Mouse (Mus musculus) kidney, adult 11 months (tissue): Measurements from ENCODE around the gene Naaladl2.

Experiments
- DNase-seq: peaks from one replicate; pipeline ENCODE4 v3.0.0; 2022

Gene Naaladl2

DNA sequence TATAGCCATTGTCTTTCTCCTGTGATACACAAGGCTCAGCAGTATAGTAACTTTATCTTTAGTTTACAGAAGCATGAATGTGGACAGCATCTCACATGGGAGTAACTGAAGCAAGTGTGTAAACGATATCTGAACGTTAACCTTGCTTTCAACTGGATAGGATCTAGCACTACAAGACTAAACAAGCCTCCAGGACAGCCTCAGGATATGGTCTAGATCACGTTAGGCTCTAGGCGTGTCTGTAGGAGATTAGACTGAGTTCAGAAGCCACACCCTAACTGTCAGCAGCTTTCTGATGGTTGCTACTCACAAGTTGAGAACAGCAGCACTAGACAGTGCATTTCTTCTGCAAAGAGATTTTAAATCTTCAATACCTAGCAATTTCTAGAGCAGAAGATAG is 1216.0 kb downstream of the Naaladl2 start:
- no peak for DNase-seq

DNA sequence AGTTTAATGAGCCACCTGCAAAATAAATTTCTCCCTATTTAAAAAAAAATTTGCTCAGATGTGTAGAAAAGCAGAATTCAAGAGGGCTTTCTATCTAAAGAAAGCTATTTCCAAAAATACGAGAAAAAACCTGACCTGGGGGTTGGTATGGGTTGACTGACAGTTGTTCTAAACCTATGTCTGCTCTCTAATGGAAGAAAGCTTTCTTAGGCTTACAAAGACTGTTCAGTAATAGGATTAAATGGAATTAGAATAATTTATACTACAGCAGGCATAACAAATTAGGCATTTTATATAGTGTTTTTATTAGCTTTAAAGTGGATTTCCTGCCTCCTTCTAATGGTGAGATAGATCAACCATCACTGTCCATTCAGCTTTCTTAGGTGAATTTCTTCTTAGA is 1236.4 kb downstream of the Naaladl2 start:
- no peak for DNase-seq

DNA sequence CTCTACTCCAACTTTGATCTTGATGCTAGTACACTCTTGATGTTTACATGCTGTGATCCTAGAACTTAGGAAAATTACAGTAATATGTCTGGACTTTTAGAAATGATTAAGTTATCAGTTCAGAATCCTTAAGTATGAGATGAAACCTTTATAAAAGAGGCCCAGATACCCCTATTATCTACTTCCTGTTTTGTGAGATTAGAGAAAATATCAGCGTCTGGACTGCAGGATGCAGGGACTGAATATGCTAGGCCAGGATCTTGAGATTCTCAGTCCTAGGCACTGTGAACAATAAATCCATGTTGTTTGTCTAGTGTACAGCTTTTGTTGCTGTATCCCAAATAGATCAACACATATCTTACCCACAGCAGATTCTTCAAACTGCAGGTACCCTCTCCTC is 1278.4 kb downstream of the Naaladl2 start:
- no peak for DNase-seq

DNA sequence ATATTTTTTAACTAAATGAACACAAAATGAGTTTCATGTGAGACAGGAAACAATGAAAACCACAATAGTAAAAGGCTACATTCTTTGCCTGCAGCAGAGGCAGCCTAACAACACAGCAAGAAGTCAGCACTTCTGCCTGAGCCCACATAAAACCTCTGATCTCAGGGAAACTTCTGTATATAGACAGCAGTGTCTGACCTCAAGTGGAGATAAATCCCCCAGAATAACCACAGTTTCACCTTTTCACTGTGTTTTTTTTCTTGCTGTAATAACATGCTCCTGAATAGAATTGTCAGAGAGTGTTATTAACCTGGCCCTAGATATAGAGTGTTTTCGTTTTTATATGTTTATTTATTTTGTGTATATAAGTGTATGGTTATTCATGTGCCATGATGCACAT is 1286.8 kb downstream of the Naaladl2 start:
- DNase-seq = no peak

DNA sequence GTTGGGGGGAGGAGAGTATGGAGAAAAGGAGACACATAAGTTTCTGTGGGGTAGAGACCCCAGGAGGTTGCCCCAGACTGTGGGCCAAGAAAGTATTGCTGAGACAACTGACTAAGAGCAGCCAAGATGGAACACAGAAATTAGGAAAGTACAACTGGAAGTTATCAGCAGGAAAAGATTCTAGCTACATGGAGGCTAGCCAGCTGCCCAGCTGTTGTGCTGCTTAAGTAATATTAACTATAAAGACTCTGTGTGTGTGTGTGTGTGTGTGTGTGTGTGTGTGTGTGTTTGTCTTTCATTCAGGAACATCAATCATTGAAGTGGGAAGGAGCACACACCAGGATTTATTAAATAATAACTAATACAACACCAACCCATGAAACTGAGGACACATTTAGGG is 1326.5 kb downstream of the Naaladl2 start:
- no peak for DNase-seq

DNA sequence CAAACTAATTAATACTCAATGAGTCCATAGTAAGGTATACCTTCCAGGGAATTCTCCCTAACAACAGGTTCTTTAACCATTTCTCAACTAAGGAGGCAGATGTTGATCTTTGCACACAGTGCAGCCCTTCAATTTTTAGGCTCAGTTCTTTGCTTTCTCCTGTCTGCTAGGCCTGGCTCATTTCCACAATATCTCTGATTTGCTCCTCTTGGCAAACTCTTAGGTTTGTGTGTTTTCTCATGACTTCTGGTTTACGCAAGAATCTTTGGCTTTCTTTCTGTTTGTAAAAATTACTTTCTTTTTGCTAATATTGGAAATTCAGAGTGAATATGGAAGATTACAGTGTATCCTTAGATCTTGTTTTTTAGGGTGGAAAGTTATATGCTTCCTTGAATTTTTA is 1385.3 kb downstream of the Naaladl2 start:
- no peak for DNase-seq
